Mouse (Mus musculus): ENCODE measurements around the gene Akirin1. TPM values are rescaled to one million over a fixed set of nuclear protein-coding genes. Genes with fewer than 3 reads are reported as not detected.

Akirin1 gene
- 23.6 and 27.8 TPM in 2 replicates for polyA plus RNA-seq (2012; rRNA removed)

- TF ChIP-seq POLR2A (IDR thresholded peaks at IDR 0.05; ENCODE audit: borderline replicate concordance, extremely low read depth, low read depth, low read length) = peak; percentile 86
- TF ChIP-seq CTCF (IDR thresholded peaks at IDR 0.05; ENCODE audit: insufficient read depth, low read length) = no peak
- peaks cover 11% of the 10 kb centered on the region for H3K4me1 ChIP-seq (ENCODE audit: control insufficient read depth, insufficient read depth, low read length)
- peak; percentile 98 for DNase-seq
- WGBS = under 1% methylated on average over 46 of the region's 46 CpGs
- peak within 1 kb of the TSS; percentile 80 for H3K4me3 ChIP-seq (replicated peaks; ENCODE audit: extremely low read depth, low read depth, low read length)
Measured at GRCm38 (mm10) chr4:123750152-123750651, at the start of gene Akirin1. TSS of gene Akirin1 (minus strand) at chr4:123750345.

DNA sequence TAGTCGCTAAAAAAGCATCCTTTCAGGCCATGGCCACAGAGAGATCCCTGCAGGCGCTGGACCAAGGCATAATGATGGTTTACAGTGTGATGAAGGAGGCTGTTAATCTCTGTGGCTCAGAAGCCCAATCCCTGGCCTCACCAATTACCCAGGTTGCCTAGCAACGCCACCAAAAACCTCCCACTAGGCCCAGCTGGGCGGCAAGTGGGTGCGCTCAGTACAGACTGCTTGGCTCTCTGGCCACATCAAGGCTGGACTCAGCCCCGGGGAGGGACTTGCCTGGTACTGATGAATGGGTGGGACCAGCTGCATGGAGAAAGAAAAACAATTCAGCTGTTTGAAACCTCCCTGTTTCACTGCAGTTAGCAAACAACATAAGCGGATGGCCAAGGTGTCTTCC lies 47.7 kb upstream of the Akirin1 start:
- TF ChIP-seq CTCF (IDR thresholded peaks at IDR 0.05; ENCODE audit: insufficient read depth, low read length) (no peak), POLR2A (IDR thresholded peaks at IDR 0.05; ENCODE audit: borderline replicate concordance, extremely low read depth, low read depth, low read length) (no peak)
- H3K4me1 ChIP-seq (ENCODE audit: control insufficient read depth, insufficient read depth, low read length) = no peaks in the 10 kb centered on the region
- no peak overlapping the region for H3K4me3 ChIP-seq (replicated peaks; ENCODE audit: extremely low read depth, low read depth, low read length)
- no peak for DNase-seq
- WGBS = 66% methylated on average over 7 of the region's 7 CpGs

DNA sequence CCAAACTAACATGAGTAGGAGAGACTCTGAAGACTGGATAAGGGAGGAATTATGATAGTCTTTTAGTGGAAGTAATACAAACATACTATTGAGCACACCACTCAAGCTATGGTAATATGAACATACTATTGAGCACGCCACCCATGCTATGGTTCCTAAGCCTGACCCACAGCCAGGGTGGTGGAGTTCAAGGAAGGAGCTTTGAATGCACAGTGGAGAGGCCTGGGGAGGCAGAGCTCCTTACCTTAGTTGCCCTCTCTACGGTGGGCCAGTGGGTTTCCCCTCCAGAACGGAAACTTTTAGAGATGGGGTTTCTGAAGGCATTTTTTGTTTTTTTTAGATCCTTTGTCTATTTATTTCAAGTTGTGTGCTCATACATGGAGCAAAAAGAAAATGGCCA lies 47.3 kb upstream of the Akirin1 start:
- Histone ChIP-seq H3K4me3 (replicated peaks; ENCODE audit: extremely low read depth, low read depth, low read length) (no peak overlapping the region), H3K4me1 (ENCODE audit: control insufficient read depth, insufficient read depth, low read length) (no peaks in the 10 kb centered on the region)
- TF ChIP-seq POLR2A (IDR thresholded peaks at IDR 0.05; ENCODE audit: borderline replicate concordance, extremely low read depth, low read depth, low read length) (no peak), CTCF (IDR thresholded peaks at IDR 0.05; ENCODE audit: insufficient read depth, low read length) (no peak)
- DNase-seq = no peak
- 85% methylated on average over 3 of the region's 3 CpGs for WGBS

DNA sequence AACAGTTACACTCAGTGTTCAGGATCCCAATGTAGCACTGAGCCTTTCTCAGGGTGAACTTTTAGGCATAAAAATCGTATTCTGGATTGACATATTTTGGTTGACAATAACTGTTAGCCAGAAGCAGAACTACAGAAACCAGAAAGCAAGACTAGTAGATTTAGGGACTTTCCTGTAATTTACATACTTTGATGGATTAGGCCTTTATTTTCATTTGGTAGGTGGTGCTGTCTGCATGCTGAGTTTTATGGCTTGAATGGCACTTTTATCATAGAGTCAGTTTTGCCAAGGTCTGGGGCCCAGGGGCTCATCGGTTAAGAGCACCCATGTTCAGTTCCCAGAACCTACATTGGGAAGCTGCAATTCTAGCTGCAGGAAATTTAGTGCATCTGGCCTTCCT lies 44.9 kb upstream of the Akirin1 start:
- no peak for DNase-seq
- no peak overlapping the region for H3K4me3 ChIP-seq (replicated peaks; ENCODE audit: extremely low read depth, low read depth, low read length)
- TF ChIP-seq POLR2A (IDR thresholded peaks at IDR 0.05; ENCODE audit: borderline replicate concordance, extremely low read depth, low read depth, low read length) (no peak), CTCF (IDR thresholded peaks at IDR 0.05; ENCODE audit: insufficient read depth, low read length) (no peak)
- H3K4me1 ChIP-seq (ENCODE audit: control insufficient read depth, insufficient read depth, low read length) = no peaks in the 10 kb centered on the region
- 62% methylated on average over 2 of the region's 2 CpGs for WGBS

GRCm38 (mm10) chr4:123793136-123793535 lies 43.0 kb upstream of the Akirin1 start:
- H3K4me1 ChIP-seq (ENCODE audit: control insufficient read depth, insufficient read depth, low read length) = no peaks in the 10 kb centered on the region

GRCm38 (mm10) chr4:123792666-123793065 lies 42.5 kb upstream of the Akirin1 start:
- WGBS = 37% methylated on average over 2 of the region's 2 CpGs
- H3K4me1 ChIP-seq (ENCODE audit: control insufficient read depth, insufficient read depth, low read length) = no peaks in the 10 kb centered on the region
- no peak overlapping the region for H3K4me3 ChIP-seq (replicated peaks; ENCODE audit: extremely low read depth, low read depth, low read length)
- no peak for DNase-seq
- TF ChIP-seq CTCF (IDR thresholded peaks at IDR 0.05; ENCODE audit: insufficient read depth, low read length) (no peak), POLR2A (IDR thresholded peaks at IDR 0.05; ENCODE audit: borderline replicate concordance, extremely low read depth, low read depth, low read length) (no peak)

More at GRCm38 (mm10) chr4:123793136-123793535, 43.0 kb upstream of the Akirin1 start:
- 85% methylated on average over 6 of the region's 6 CpGs for WGBS
- no peak overlapping the region for H3K4me3 ChIP-seq (replicated peaks; ENCODE audit: extremely low read depth, low read depth, low read length)
- DNase-seq = no peak
- no peak for TF ChIP-seq POLR2A (IDR thresholded peaks at IDR 0.05; ENCODE audit: borderline replicate concordance, extremely low read depth, low read depth, low read length)
- TF ChIP-seq CTCF (IDR thresholded peaks at IDR 0.05; ENCODE audit: insufficient read depth, low read length) = no peak

DNA sequence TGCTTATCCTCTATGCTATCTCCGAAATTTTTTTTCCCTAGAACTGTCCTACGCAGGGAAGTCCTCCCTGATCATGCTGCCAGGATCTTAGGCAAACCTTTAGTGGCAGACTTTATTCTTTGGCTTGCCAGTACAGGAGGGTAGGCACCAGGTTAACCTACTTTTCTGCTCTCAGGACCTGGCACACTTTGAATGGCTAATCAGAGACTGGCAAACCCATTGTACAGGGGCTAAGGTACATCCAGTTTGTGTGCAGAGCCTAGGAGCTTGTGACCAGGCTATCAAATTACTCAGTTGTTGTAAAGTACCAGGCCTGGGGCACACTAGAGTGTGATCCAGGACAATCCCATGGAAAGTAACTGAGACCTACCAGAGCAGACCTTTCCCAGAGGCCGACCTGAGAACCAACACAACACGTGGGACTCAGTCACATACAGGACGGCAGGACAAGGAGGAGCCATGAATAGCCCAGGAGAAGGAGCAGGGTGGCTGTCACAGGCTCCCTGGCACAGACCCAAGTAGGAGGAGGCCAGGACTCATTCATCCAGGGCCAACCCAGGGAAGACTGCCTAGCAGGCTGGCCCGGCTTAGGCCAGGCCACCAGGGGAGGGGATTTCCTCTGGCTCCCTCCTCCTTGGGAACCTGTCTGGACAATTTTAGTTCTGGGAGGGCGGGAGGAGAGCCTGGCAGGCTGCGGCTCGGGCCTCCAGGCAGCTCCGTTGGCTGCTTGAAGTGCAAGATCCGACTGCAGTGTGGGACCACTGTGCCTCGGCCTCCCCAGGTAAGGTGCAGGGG lies 37.2 kb upstream of the Akirin1 start, which contains the start of gene Rhbdl2:
Gene Rhbdl2 (plus strand): TSS at position 684 of the 795 bp plus-strand sequence.
- Histone ChIP-seq H3K4me1 (ENCODE audit: control insufficient read depth, insufficient read depth, low read length) (no peaks in the 10 kb centered on the region), H3K4me3 (replicated peaks; ENCODE audit: extremely low read depth, low read depth, low read length) (no peak within 1 kb of the TSS)
- DNase-seq = peak; percentile 34
- WGBS = 24% methylated on average over 12 of the region's 12 CpGs
- TF ChIP-seq POLR2A (IDR thresholded peaks at IDR 0.05; ENCODE audit: borderline replicate concordance, extremely low read depth, low read depth, low read length) = no peak
- no peak for TF ChIP-seq CTCF (IDR thresholded peaks at IDR 0.05; ENCODE audit: insufficient read depth, low read length)

DNA sequence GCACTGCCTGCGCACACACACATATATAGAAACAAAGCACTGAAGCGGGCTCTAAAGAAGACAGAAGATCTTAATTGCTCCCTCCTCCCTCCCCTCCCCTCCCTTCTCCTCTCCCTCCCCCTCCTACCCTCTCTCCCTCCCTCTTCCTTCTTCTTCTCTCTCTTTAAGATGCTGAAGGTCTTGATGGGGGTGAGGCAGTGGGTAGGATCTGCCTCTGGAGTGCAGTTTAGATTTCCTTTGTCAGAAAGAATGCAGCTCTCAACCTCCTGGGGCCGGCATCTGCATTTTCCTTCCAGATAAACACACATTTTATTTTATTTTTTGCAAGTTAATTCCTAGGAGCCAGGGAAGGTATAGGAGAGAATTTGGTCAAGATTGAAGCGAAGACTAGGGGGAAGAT lies 18.1 kb upstream of the Akirin1 start:
- no peaks in the 10 kb centered on the region for H3K4me1 ChIP-seq (ENCODE audit: control insufficient read depth, insufficient read depth, low read length)
- no peak for DNase-seq
- TF ChIP-seq CTCF (IDR thresholded peaks at IDR 0.05; ENCODE audit: insufficient read depth, low read length) (no peak), POLR2A (IDR thresholded peaks at IDR 0.05; ENCODE audit: borderline replicate concordance, extremely low read depth, low read depth, low read length) (no peak)
- no peak overlapping the region for H3K4me3 ChIP-seq (replicated peaks; ENCODE audit: extremely low read depth, low read depth, low read length)
- WGBS = 74% methylated on average over 4 of the region's 4 CpGs

DNA sequence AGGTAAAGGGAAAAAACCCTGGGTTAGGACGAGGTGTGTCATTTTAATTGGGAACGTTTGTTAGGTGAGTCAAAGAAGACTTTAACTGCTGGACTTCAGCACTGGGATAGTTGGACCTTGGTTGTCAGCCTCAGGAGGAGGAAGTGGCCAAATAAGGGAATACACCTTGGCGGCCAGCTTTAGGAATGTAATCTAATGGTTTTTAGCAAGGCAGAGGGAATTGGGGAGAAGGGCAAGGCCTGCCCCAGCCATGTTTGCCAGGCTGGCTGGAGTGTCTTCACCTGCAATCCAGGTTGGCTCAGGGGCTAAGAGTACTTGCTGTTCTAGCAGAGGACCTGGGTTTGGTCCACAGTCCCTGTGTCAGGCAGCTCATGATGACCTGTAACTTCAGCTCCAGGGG lies 17.7 kb upstream of the Akirin1 start:
- Histone ChIP-seq H3K4me1 (ENCODE audit: control insufficient read depth, insufficient read depth, low read length) (no peaks in the 10 kb centered on the region), H3K4me3 (replicated peaks; ENCODE audit: extremely low read depth, low read depth, low read length) (no peak overlapping the region)
- no peak for DNase-seq
- no peak for TF ChIP-seq CTCF (IDR thresholded peaks at IDR 0.05; ENCODE audit: insufficient read depth, low read length)
- TF ChIP-seq POLR2A (IDR thresholded peaks at IDR 0.05; ENCODE audit: borderline replicate concordance, extremely low read depth, low read depth, low read length) = no peak
- 70% methylated on average over 3 of the region's 3 CpGs for WGBS

GRCm38 (mm10) chr4:123765071-123765470 lies 14.9 kb upstream of the Akirin1 start:
- Histone ChIP-seq H3K4me3 (replicated peaks; ENCODE audit: extremely low read depth, low read depth, low read length) (no peak overlapping the region), H3K4me1 (ENCODE audit: control insufficient read depth, insufficient read depth, low read length) (no peaks in the 10 kb centered on the region)
- WGBS = 52% methylated on average over 6 of the region's 6 CpGs
- DNase-seq = no peak
- TF ChIP-seq POLR2A (IDR thresholded peaks at IDR 0.05; ENCODE audit: borderline replicate concordance, extremely low read depth, low read depth, low read length) = no peak
- no peak for TF ChIP-seq CTCF (IDR thresholded peaks at IDR 0.05; ENCODE audit: insufficient read depth, low read length)

Data from lung, adult 2 months (tissue).